Mouse (Mus musculus) heart, embryonic 11.5 days (tissue): ENCODE data around the gene Tmem150b. TPM values are rescaled to one million over a fixed set of nuclear protein-coding genes. Genes with fewer than 3 reads are reported as not detected.

Experiments used
- ATAC-seq: fragments of 200-750 bp; cut with Nextera tagmentation; replicated peaks from 2 replicates; pipeline ENCODE4 v1.8.0; 2017; ENCODE audit warnings: moderate library complexity; ENCODE audit not compliant: insufficient number of reproducible peaks, low FRiP score, low TSS enrichment
- H3K27ac ChIP-seq: fragments of 300-500 bp; sonication (generic); 2 replicates; pipeline ENCODE4 v1.5.1; 2014; ENCODE audit warnings: mild to moderate bottlenecking, low read depth, low read length
- H3K27me3 ChIP-seq: fragments of 300-500 bp; sonication (generic); 2 replicates; pipeline ENCODE4 v1.6.1; 2014; ENCODE audit warnings: mild to moderate bottlenecking, low read length, mixed read lengths; ENCODE audit not compliant: control insufficient read depth, insufficient read depth
- H3K36me3 ChIP-seq: fragments of 300-500 bp; sonication (generic); 2 replicates; pipeline ENCODE4 v1.6.1; 2014; ENCODE audit warnings: mild to moderate bottlenecking, low read length, moderate library complexity, mixed read lengths; ENCODE audit not compliant: control insufficient read depth, insufficient read depth
- H3K4me1 ChIP-seq: fragments of 300-500 bp; sonication (generic); 2 replicates; pipeline ENCODE4 v1.6.1; 2014; ENCODE audit warnings: low read length; ENCODE audit not compliant: control insufficient read depth, insufficient read depth
- H3K4me2 ChIP-seq: fragments of 300-500 bp; sonication (generic); 2 replicates; pipeline ENCODE4 v1.6.1; 2014; ENCODE audit warnings: mild to moderate bottlenecking, moderate library complexity
- H3K4me3 ChIP-seq: fragments of 300-500 bp; sonication (generic); 2 replicates; pipeline ENCODE4 v1.5.1; 2014; ENCODE audit warnings: low read depth, low read length
- H3K9ac ChIP-seq: fragments of 300-500 bp; sonication (generic); 2 replicates; pipeline ENCODE4 v1.6.1; 2014; ENCODE audit warnings: mild to moderate bottlenecking, low read depth, low read length, moderate library complexity
- H3K9me3 ChIP-seq: fragments of 300-500 bp; sonication (generic); replicated peaks from 2 replicates; pipeline ENCODE4 v1.6.1; 2016; ENCODE audit warnings: low read length; ENCODE audit not compliant: control insufficient read depth
- WGBS: fragments of 180-500 bp; shearing (Covaris S2); extraction: QIAGEN DNeasy Blood & Tissue Kit; methylation state at CpG from one replicate; pipeline ENCODE4 v1.1.7; 2014; ENCODE audit not compliant: insufficient replicate concordance; 5-methylcytosine and 5-hydroxymethylcytosine counted together
- polyA plus RNA-seq: library from polyadenylated mRNA; unstranded; fragments of >200 nt; fragmentation: Nextera tagmentation; extraction: Ambion mirVana; gene quantifications from 2 replicates; pipeline ENCODE4 v1.2.1, GENCODE M21; 2014

The Tmem150b gene
- polyA plus RNA-seq, 1 experiment from 2014 or later: not detected

DNA sequence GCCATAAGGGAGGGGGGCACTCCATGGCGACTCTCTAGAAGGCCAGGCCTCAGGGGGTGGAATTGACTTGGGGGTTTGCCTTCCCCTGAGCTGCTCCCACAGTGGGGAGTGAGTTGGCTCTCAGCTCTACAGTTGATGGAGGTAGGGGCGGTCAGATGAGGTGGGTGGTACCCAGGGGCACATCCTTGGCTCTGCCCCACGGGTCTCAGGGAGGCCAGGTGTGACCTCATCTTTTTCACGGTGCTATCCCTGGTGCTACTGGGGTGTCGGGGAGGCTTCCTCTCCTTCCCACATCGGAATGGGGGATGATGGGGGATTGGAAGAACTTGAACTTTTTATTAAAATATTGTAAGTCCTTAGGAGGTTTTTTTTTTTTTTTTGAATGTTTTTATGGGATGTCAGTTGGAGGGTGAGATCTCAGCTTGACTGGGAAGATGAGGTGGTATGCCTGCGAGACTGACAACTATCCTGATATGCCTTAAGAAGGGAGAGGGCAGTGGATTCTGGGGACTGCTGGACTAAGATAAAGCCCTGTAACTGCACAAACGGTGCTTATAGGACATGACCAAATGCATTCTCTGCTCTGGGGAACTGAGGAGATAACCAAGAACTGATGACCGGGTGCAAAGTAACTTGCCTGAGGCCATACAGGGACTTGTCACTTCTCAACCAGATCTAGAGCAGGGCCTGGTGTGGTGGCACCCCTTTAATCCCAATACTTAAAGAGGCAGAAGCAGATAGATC, 22.3 kb upstream of the Tmem150b start:
- H3K9ac ChIP-seq: no peak overlapping the region
- H3K4me2 ChIP-seq: 0 out of 2 replicates have a peak overlapping the region, but pooled peaks have one; percentile 20
- H3K4me3 ChIP-seq: no peak overlapping the region
- H3K9me3 ChIP-seq: no peaks in the 10 kb centered on the region
- WGBS: 49% methylated on average over 9 of the region's 9 CpGs
- H3K27me3 ChIP-seq: no peaks in the 10 kb centered on the region
- 0 out of 2 replicates have a peak, but pooled peaks have one; percentile 13 for ATAC-seq
- peaks cover 13% of the 10 kb centered on the region for H3K36me3 ChIP-seq
- peak overlapping the region; percentile 80 for H3K27ac ChIP-seq
- H3K4me1 ChIP-seq: peaks cover 18% of the 10 kb centered on the region

DNA sequence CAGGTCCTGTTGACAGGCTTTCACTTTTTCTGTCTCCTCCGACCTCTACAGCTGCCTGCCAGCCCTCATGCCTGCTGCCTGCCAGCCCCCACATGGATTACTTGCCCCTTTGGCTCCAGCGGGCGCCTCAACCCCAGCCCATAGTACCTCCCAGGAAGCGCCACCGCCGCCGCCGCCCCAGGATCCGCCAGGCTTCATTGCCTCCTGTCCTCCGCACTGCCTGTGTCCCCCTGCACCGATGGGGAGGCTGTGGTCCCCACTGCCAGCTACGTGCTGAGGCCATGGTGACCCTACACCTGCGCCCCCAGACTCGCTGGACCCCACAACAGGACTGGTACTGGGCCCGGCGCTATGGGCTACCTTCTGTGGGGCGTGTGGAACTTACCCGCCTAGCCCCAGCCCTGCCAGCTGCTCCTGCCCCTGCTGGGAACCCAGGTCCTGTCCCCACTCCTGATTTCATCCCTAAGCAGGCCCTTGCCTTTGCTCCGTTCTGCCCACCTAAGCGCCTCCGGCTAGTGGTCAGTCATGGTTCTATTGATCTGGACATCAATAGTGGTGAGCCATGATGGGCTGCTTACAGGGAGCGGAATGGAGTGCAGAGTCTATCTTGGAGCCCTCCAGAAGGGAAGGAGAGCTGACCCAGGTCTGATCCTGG, 21.4 kb upstream of the Tmem150b start:
- ATAC-seq: no peak
- H3K27me3 ChIP-seq: no peaks in the 10 kb centered on the region
- H3K4me2 ChIP-seq: 0 out of 2 replicates have a peak overlapping the region, but pooled peaks have one; percentile 20
- H3K9me3 ChIP-seq: no peaks in the 10 kb centered on the region
- H3K4me3 ChIP-seq: no peak overlapping the region
- H3K4me1 ChIP-seq: peaks cover 18% of the 10 kb centered on the region
- no peak overlapping the region for H3K9ac ChIP-seq
- 78% methylated on average over 20 of the region's 22 CpGs for WGBS
- H3K27ac ChIP-seq: 0 out of 2 replicates have a peak overlapping the region, but pooled peaks have one; percentile 71
- peaks cover 13% of the 10 kb centered on the region for H3K36me3 ChIP-seq

DNA sequence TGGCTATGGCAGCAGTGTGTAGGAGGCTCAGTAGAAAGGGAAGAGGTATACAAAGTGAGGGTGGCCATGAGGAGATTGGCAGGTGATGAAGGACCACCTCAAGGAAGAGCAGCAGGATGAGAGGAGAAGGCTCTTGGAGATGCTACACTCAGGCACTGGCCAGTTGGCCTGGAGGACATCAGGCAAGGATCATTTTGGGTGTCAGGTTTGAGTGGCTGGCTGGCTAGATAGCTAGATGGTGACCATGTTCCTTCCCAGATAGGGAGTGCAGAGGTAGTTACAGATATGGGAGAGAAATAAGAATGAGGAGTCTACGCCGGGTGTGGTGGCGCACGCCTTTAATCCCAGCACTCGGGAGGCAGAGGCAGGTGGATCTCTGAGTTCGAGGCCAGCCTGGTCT, 19.8 kb upstream of the Tmem150b start:
- 85% methylated on average over 5 of the region's 6 CpGs for WGBS
- H3K9me3 ChIP-seq: no peaks in the 10 kb centered on the region
- H3K9ac ChIP-seq: no peak overlapping the region
- no peak overlapping the region for H3K4me3 ChIP-seq
- no peaks in the 10 kb centered on the region for H3K27me3 ChIP-seq
- no peak overlapping the region for H3K4me2 ChIP-seq
- H3K36me3 ChIP-seq: peaks cover 13% of the 10 kb centered on the region
- peaks cover 20% of the 10 kb centered on the region for H3K4me1 ChIP-seq
- H3K27ac ChIP-seq: no peak overlapping the region
- ATAC-seq: no peak

DNA sequence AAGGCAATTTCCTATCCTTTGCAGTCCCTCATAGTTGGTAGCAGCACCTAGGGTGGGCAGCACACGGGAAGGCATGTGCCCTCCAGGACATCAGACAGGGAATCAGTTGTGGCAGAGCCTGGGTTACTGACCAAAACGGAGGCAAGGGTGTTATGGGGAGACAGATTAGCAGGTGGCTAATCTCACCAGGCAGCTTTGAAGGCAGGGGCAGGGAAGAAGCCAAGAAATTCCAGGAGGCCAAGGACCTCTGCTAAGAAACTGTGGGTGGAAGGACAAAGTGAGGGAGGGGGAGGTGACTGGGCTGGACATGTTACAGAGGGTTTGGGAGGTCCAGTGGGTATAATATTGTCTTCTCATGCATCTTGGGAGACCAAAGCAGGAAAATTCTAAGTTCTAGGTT, 18.3 kb upstream of the Tmem150b start:
- peaks cover 13% of the 10 kb centered on the region for H3K36me3 ChIP-seq
- ATAC-seq: no peak
- WGBS: 49% methylated on average over 2 of the region's 2 CpGs

DNA sequence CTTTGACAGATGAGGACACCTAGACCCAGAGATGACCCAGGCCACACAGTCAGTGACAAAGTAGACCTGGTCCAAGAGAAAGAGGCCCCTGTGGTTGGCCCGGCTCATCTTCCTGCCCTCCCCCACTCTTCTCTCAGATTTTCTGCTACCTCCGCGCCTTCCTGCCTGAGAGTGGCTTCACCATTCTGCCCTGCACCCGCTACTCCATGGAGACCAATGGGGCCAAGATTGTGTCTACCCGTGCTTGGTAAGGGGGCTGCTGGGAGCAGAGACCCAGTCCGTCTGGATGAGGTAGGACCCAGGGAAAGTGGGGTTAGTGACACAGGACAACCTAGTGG, 17.4 kb upstream of the Tmem150b start:
- 84% methylated on average over 6 of the region's 6 CpGs for WGBS
- no peak for ATAC-seq
- H3K27me3 ChIP-seq: no peaks in the 10 kb centered on the region
- H3K4me2 ChIP-seq: peak overlapping the region; percentile 78; the same call in 1 of the 2 replicates
- H3K9ac ChIP-seq: peak overlapping the region; percentile 34; the same call in 1 of the 2 replicates
- H3K27ac ChIP-seq: no peak overlapping the region
- H3K4me3 ChIP-seq: no peak overlapping the region; the same call in 1 of the 2 replicates
- H3K36me3 ChIP-seq: peaks cover 13% of the 10 kb centered on the region
- H3K4me1 ChIP-seq: peaks cover 20% of the 10 kb centered on the region
- no peaks in the 10 kb centered on the region for H3K9me3 ChIP-seq

More for the DNA sequence above, 18.3 kb upstream of the Tmem150b start:
- Histone ChIP-seq H3K4me3 (no peak overlapping the region), H3K4me1 (peaks cover 20% of the 10 kb centered on the region), H3K9ac (0 out of 2 replicates have a peak overlapping the region, but pooled peaks have one; percentile 3), H3K27me3 (no peaks in the 10 kb centered on the region), H3K9me3 (no peaks in the 10 kb centered on the region), H3K4me2 (0 out of 2 replicates have a peak overlapping the region, but pooled peaks have one; percentile 22), H3K27ac (no peak overlapping the region)

DNA sequence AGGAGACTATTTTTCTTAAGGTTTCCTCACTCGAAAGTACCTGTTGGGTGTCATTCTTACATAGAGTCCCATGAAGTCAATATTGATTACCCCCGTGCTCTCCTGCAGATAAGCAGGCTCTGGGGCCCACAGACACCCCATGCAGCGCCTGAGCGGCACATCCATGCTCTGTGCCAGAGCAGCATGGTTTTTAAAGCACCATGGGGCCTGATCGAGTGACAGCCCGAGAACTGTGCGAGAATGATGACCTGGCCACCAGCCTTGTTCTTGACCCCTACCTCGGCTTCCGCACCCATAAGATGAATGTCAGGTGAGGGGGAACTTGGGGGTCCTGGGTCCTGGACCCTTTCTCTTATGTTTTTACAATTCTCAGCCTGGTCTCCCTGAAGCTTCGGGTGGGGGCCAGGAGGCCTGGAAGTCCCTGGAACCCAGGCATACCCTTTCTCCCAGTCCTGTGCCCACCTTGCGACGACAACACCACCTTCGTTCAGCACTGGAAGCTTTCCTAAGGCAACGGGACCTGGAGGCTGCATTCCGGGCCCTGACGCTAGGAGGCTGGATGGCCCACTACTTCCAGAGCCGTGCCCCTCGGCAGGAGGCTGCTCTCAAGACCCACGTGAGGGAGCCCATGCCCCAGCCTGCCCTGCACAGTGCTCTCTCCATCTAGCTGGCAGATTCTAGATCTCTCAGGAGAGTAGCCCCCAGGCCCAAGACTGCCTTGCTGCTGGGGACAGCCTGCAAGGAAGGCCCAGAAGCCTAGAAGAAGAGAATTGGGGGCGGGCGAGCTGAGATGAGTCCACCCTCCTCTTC, 16.8 kb upstream of the Tmem150b start:
- Histone ChIP-seq H3K4me3 (peak overlapping the region; percentile 86), H3K4me2 (peak overlapping the region; percentile 78), H3K4me1 (peaks cover 20% of the 10 kb centered on the region), H3K27ac (peak overlapping the region; percentile 93; the same call in 1 of the 2 replicates), H3K36me3 (peaks cover 13% of the 10 kb centered on the region), H3K9me3 (no peaks in the 10 kb centered on the region), H3K27me3 (no peaks in the 10 kb centered on the region), H3K9ac (peak overlapping the region; percentile 91)
- 79% methylated on average over 21 of the region's 21 CpGs for WGBS
- no peak for ATAC-seq

DNA sequence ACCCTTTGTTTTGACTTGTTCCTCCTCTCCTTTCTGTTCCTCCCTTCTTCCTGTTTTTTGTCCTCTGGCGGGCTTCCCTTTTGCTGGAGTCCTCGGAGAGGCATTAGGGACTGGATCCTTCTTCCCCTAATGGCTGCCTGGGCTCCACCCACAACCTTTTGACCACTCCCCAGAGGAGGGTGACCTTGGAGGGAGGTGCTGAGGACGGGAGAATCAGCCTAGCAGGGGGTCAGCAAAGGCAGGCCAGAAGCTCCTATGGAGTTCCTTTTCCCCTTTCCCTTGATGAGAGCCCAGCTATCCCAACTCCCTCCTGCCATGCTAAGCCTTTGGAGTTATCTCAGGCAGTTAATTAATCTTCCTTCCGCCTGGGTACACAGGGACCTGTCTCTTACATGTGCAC, 16.1 kb upstream of the Tmem150b start:
- 4% methylated on average over 4 of the region's 4 CpGs for WGBS
- H3K4me2 ChIP-seq: peak overlapping the region; percentile 78
- no peak for ATAC-seq
- peaks cover 20% of the 10 kb centered on the region for H3K4me1 ChIP-seq
- no peaks in the 10 kb centered on the region for H3K27me3 ChIP-seq
- H3K4me3 ChIP-seq: peak overlapping the region; percentile 86
- peak overlapping the region; percentile 91 for H3K9ac ChIP-seq
- no peaks in the 10 kb centered on the region for H3K9me3 ChIP-seq
- peaks cover 9% of the 10 kb centered on the region for H3K36me3 ChIP-seq
- peak overlapping the region; percentile 93 for H3K27ac ChIP-seq

DNA sequence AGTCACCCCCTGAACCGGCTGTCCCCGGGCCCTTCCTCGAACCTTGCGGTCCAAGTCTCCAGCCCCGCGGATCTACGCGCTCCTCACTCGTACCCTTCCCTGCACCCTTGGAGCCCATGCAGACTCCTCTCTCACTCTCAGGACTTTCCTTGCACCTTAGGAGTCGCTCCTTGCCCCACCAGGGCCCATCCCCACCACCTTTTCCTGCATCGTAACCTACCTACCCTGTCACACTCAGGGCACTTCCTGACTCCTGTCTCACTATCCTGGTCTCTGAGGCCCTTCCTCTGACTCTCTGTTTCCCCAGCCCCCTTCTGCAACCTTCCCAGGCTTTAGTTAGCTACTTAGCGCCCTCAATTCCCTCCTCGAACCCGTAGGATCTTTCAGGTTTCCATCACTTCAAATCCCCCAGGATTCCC, 15.3 kb upstream of the Tmem150b start:
- ATAC-seq: peak; percentile 7; the same call in 1 of the 2 replicates
- H3K4me2 ChIP-seq: peak overlapping the region; percentile 78
- H3K27me3 ChIP-seq: no peaks in the 10 kb centered on the region
- H3K4me1 ChIP-seq: peaks cover 20% of the 10 kb centered on the region
- H3K9me3 ChIP-seq: no peaks in the 10 kb centered on the region
- H3K9ac ChIP-seq: peak overlapping the region; percentile 91
- peaks cover 3% of the 10 kb centered on the region; the same call in 1 of the 2 replicates for H3K36me3 ChIP-seq
- H3K27ac ChIP-seq: peak overlapping the region; percentile 93
- peak overlapping the region; percentile 86 for H3K4me3 ChIP-seq
- WGBS: 0% methylated on average over 7 of the region's 14 CpGs
